Mouse (Mus musculus) intestine, postnatal 0 days (tissue): ENCODE measurements around the gene Pfdn4. TPM values are rescaled to one million over a fixed set of nuclear protein-coding genes. Genes with fewer than 3 reads are reported as not detected.
"Not testable (repeated sequence)": the region's sequence is repeated elsewhere in the genome, so short reads cannot be mapped to it uniquely, and the experiment has no call there.

Experiments used
- ATAC-seq: fragments of 200-750 bp; cut with Nextera tagmentation; 2 replicates; pipeline ENCODE4 v1.8.0; 2017; ENCODE audit warnings: mild to moderate bottlenecking, moderate TSS enrichment, moderate library complexity
- H3K27ac ChIP-seq: fragments of 300-500 bp; sonication (generic); 2 replicates; pipeline ENCODE4 v1.5.1; 2014; ENCODE audit warnings: mild to moderate bottlenecking, low read depth, low read length, moderate library complexity
- H3K27me3 ChIP-seq: fragments of 300-500 bp; sonication (generic); replicated peaks from 2 replicates; pipeline ENCODE4 v1.6.1; 2014; ENCODE audit warnings: low read length, mixed read lengths; ENCODE audit not compliant: control insufficient read depth, insufficient read depth
- H3K36me3 ChIP-seq: fragments of 300-500 bp; sonication (generic); 2 replicates; pipeline ENCODE4 v1.6.1; 2014; ENCODE audit warnings: mild to moderate bottlenecking, moderate library complexity; ENCODE audit not compliant: control insufficient read depth, insufficient read depth
- H3K4me1 ChIP-seq: fragments of 300-500 bp; sonication (generic); replicated peaks from 2 replicates; pipeline ENCODE4 v1.6.1; 2014; ENCODE audit warnings: antibody characterized with exemption, low read length, mixed read lengths; ENCODE audit not compliant: control insufficient read depth, insufficient read depth
- H3K4me2 ChIP-seq: fragments of 300-500 bp; sonication (generic); replicated peaks from 2 replicates; pipeline ENCODE4 v1.6.1; 2014; ENCODE audit warnings: low read depth, mild to moderate bottlenecking, moderate library complexity
- H3K4me3 ChIP-seq: fragments of 300-500 bp; sonication (generic); 2 replicates; pipeline ENCODE4 v1.5.1; 2014; ENCODE audit warnings: low read depth, low read length
- H3K9ac ChIP-seq: fragments of 300-500 bp; sonication (generic); 2 replicates; pipeline ENCODE4 v1.6.1; 2014; ENCODE audit warnings: mild to moderate bottlenecking, low read depth, low read length
- H3K9me3 ChIP-seq: fragments of 300-500 bp; sonication (generic); 2 replicates; pipeline ENCODE4 v1.6.1; 2016; ENCODE audit warnings: mixed run types; ENCODE audit not compliant: control insufficient read depth
- CTCF ChIP-seq: sonication (generic); IDR thresholded peaks from 2 replicates; pipeline ENCODE4 v1.5.1; 2016; ENCODE audit warnings: low read depth, mild to moderate bottlenecking, control low read depth, antibody characterized with exemption, moderate library complexity
- WGBS: fragments of 180-500 bp; shearing (Covaris S2); extraction: QIAGEN DNeasy Blood & Tissue Kit; methylation state at CpG from one replicate; pipeline ENCODE4 v1.1.7; 2014; 5-methylcytosine and 5-hydroxymethylcytosine counted together
- polyA plus RNA-seq: library from polyadenylated mRNA; unstranded; fragments of >200 nt; fragmentation: Nextera tagmentation; extraction: Ambion mirVana; gene quantifications from 2 replicates; pipeline ENCODE4 v1.2.1, GENCODE M21; 2015

Gene Pfdn4
- 54.6 and 58.3 TPM in 2 replicates for polyA plus RNA-seq

GRCm38 (mm10) chr2:170496154-170496930, at the start of gene Pfdn4:
Gene Pfdn4, plus strand, starts transcription at chr2:170496428.
- Histone ChIP-seq H3K9me3 (no peaks in the 10 kb centered on the region), H3K36me3 (no peaks in the 10 kb centered on the region), H3K27ac (no peak within 1 kb of the TSS), H3K4me2 (peak within 1 kb of the TSS; percentile 56), H3K27me3 (peaks cover 65% of the 10 kb centered on the region), H3K4me3 (peak within 1 kb of the TSS; percentile 12; the same call in 1 of the 2 replicates), H3K4me1 (no peaks in the 10 kb centered on the region; the same call in 1 of the 2 replicates), H3K9ac (no peak within 1 kb of the TSS)
- no peak for ATAC-seq
- under 1% methylated on average over 46 of the region's 46 CpGs for WGBS
- no peak for TF ChIP-seq CTCF

- no peaks in the 10 kb centered on the region for H3K36me3 ChIP-seq
- 41% methylated on average over 5 of the region's 5 CpGs for WGBS
- H3K4me3 ChIP-seq: no peak overlapping the region
- H3K27me3 ChIP-seq: no peaks in the 10 kb centered on the region
- H3K4me1 ChIP-seq: no peaks in the 10 kb centered on the region
- H3K9me3 ChIP-seq: no peaks in the 10 kb centered on the region
- no peak overlapping the region for H3K4me2 ChIP-seq
- no peak for TF ChIP-seq CTCF
- peak; percentile 39; the same call in 1 of the 2 replicates for ATAC-seq
- no peak overlapping the region for H3K27ac ChIP-seq
- H3K9ac ChIP-seq: no peak overlapping the region
These were observed 49.3 kb upstream of the Pfdn4 start for GRCm38 (mm10) chr2:170446843-170447383.

GRCm38 (mm10) chr2:170447651-170448050, 48.6 kb upstream of the Pfdn4 start:
- ATAC-seq: no peak
- H3K4me2 ChIP-seq: no peak overlapping the region
- H3K4me1 ChIP-seq: no peaks in the 10 kb centered on the region
- no peak overlapping the region for H3K27ac ChIP-seq
- H3K36me3 ChIP-seq: no peaks in the 10 kb centered on the region
- no peak overlapping the region for H3K9ac ChIP-seq
- whole genome bisulfite sequencing: 82% methylated on average over 10 of the region's 10 CpGs
- no peaks in the 10 kb centered on the region for H3K9me3 ChIP-seq
- no peak overlapping the region for H3K4me3 ChIP-seq
- H3K27me3 ChIP-seq: no peaks in the 10 kb centered on the region
- no peak for TF ChIP-seq CTCF

- Histone ChIP-seq H3K27me3 (no peaks in the 10 kb centered on the region), H3K9ac (no peak overlapping the region), H3K4me1 (no peaks in the 10 kb centered on the region), H3K27ac (no peak overlapping the region), H3K9me3 (no peaks in the 10 kb centered on the region), H3K4me2 (peak overlapping the region; percentile 49), H3K4me3 (no peak overlapping the region), H3K36me3 (no peaks in the 10 kb centered on the region)
- peak; percentile 88 for TF ChIP-seq CTCF
- peak; percentile 60 for ATAC-seq
- 3% methylated on average over 9 of the region's 9 CpGs for WGBS
These were observed 45.3 kb upstream of the Pfdn4 start for GRCm38 (mm10) chr2:170450933-170451332.

- H3K9me3 ChIP-seq, H3K36me3 ChIP-seq, H3K4me3 ChIP-seq, H3K9ac ChIP-seq, H3K27ac ChIP-seq, H3K4me2 ChIP-seq, H3K4me1 ChIP-seq, H3K27me3 ChIP-seq: not testable (repeated sequence)
- ATAC-seq: peak; percentile 68
- 11% methylated on average over 3 of the region's 4 CpGs for WGBS
These were observed 42.4 kb upstream of the Pfdn4 start for GRCm38 (mm10) chr2:170453809-170454208.

GRCm38 (mm10) chr2:170459183-170459582, 37.0 kb upstream of the Pfdn4 start:
- H3K27me3 ChIP-seq: no peaks in the 10 kb centered on the region
- no peaks in the 10 kb centered on the region for H3K9me3 ChIP-seq
- H3K27ac ChIP-seq: peak overlapping the region; percentile 41; the same call in 1 of the 2 replicates
- H3K4me3 ChIP-seq: no peak overlapping the region
- WGBS: 46% methylated on average over 10 of the region's 10 CpGs
- no peak for TF ChIP-seq CTCF
- no peak overlapping the region for H3K9ac ChIP-seq
- no peak overlapping the region for H3K4me2 ChIP-seq
- H3K36me3 ChIP-seq: no peaks in the 10 kb centered on the region
- ATAC-seq: peak; percentile 61
- H3K4me1 ChIP-seq: peaks cover 5% of the 10 kb centered on the region
